Mouse (Mus musculus) neural tube, embryonic 12.5 days (tissue): ENCODE results near the gene 1700088E04Rik. TPM values are rescaled to one million over a fixed set of nuclear protein-coding genes. Genes with fewer than 3 reads are reported as not detected.

Experiments used
- ATAC-seq: fragments of 200-750 bp; cut with Nextera tagmentation; 2 replicates; pipeline ENCODE4 v1.8.0; 2017; ENCODE audit warnings: low read depth, mild to moderate bottlenecking, moderate TSS enrichment, moderate library complexity; ENCODE audit not compliant: low FRiP score
- H3K27ac ChIP-seq: fragments of 300-500 bp; sonication (generic); 2 replicates; pipeline ENCODE4 v1.5.1; 2016
- H3K27me3 ChIP-seq: fragments of 300-500 bp; sonication (generic); replicated peaks from 2 replicates; pipeline ENCODE4 v1.6.1; 2016; ENCODE audit warnings: mild to moderate bottlenecking
- H3K36me3 ChIP-seq: fragments of 300-500 bp; sonication (generic); 2 replicates; pipeline ENCODE4 v1.6.1; 2016; ENCODE audit warnings: mild to moderate bottlenecking
- H3K4me1 ChIP-seq: fragments of 300-500 bp; sonication (generic); 2 replicates; pipeline ENCODE4 v1.6.1; 2016
- H3K4me2 ChIP-seq: fragments of 300-500 bp; sonication (generic); replicated peaks from 2 replicates; pipeline ENCODE4 v1.6.1; 2016; ENCODE audit warnings: mild to moderate bottlenecking
- H3K4me3 ChIP-seq: fragments of 300-500 bp; sonication (generic); 2 replicates; pipeline ENCODE4 v1.5.1; 2016
- H3K9ac ChIP-seq: fragments of 300-500 bp; sonication (generic); 2 replicates; pipeline ENCODE4 v1.6.1; 2016; ENCODE audit warnings: mild to moderate bottlenecking
- H3K9me3 ChIP-seq: fragments of 300-500 bp; sonication (generic); 2 replicates; pipeline ENCODE4 v1.6.1; 2016; ENCODE audit warnings: mild to moderate bottlenecking
- WGBS: fragments of 180-500 bp; shearing (Covaris S2); methylation state at CpG from one replicate; pipeline ENCODE4 v1.1.7; 2016; 5-methylcytosine and 5-hydroxymethylcytosine counted together
- polyA plus RNA-seq: library from polyadenylated mRNA; unstranded; fragments of >200 nt; fragmentation: Nextera tagmentation; extraction: Ambion mirVana; gene quantifications from 2 replicates; pipeline ENCODE4 v1.2.1, GENCODE M21; 2016

1700088E04Rik gene
- polyA plus RNA-seq, 1 experiment from 2014 or later, result 11.7 TPM

- Histone ChIP-seq H3K9ac (no peak overlapping the region), H3K36me3 (peaks cover 43% of the 10 kb centered on the region), H3K9me3 (no peaks in the 10 kb centered on the region), H3K4me1 (no peaks in the 10 kb centered on the region; the same call in 1 of the 2 replicates), H3K4me3 (no peak overlapping the region), H3K27me3 (no peaks in the 10 kb centered on the region), H3K4me2 (no peak overlapping the region), H3K27ac (no peak overlapping the region)
- ATAC-seq, result no peak
- WGBS, result 42% methylated on average over 2 of the region's 2 CpGs
Measured at GRCm38 (mm10) chr15:79097135-79097534, 43.9 kb downstream of the 1700088E04Rik start.

GRCm38 (mm10) chr15:79096556-79096955 lies 44.5 kb downstream of the 1700088E04Rik start:
- Histone ChIP-seq H3K4me2 (no peak overlapping the region), H3K36me3 (peaks cover 47% of the 10 kb centered on the region), H3K4me1 (no peaks in the 10 kb centered on the region; the same call in 1 of the 2 replicates), H3K4me3 (no peak overlapping the region), H3K9me3 (no peaks in the 10 kb centered on the region), H3K27ac (no peak overlapping the region), H3K9ac (no peak overlapping the region), H3K27me3 (no peaks in the 10 kb centered on the region)
- 78% methylated on average over 3 of the region's 3 CpGs for WGBS
- no peak for ATAC-seq

- Histone ChIP-seq H3K4me1 (no peaks in the 10 kb centered on the region; the same call in 1 of the 2 replicates), H3K27me3 (no peaks in the 10 kb centered on the region), H3K27ac (no peak overlapping the region), H3K4me2 (no peak overlapping the region), H3K9ac (no peak overlapping the region), H3K4me3 (no peak overlapping the region), H3K9me3 (no peaks in the 10 kb centered on the region), H3K36me3 (peaks cover 58% of the 10 kb centered on the region)
- no peak for ATAC-seq
- 83% methylated on average over 5 of the region's 5 CpGs for WGBS
Measured at GRCm38 (mm10) chr15:79095483-79095882, 45.6 kb downstream of the 1700088E04Rik start.

GRCm38 (mm10) chr15:79093083-79093839 lies 47.8 kb downstream of the 1700088E04Rik start:
- H3K9me3 ChIP-seq, result no peaks in the 10 kb centered on the region
- peaks cover 78% of the 10 kb centered on the region for H3K36me3 ChIP-seq
- H3K4me2 ChIP-seq, result no peak overlapping the region
- no peak overlapping the region for H3K4me3 ChIP-seq
- H3K9ac ChIP-seq, result no peak overlapping the region
- 82% methylated on average over 7 of the region's 7 CpGs for WGBS
- no peak for ATAC-seq
- H3K27ac ChIP-seq, result no peak overlapping the region
- H3K27me3 ChIP-seq, result no peaks in the 10 kb centered on the region
- H3K4me1 ChIP-seq, result no peaks in the 10 kb centered on the region; the same call in 1 of the 2 replicates

- WGBS, result 91% methylated on average over 6 of the region's 6 CpGs
- no peak overlapping the region for H3K4me2 ChIP-seq
- H3K9me3 ChIP-seq, result no peaks in the 10 kb centered on the region
- peaks cover 85% of the 10 kb centered on the region for H3K36me3 ChIP-seq
- no peak overlapping the region for H3K9ac ChIP-seq
- no peaks in the 10 kb centered on the region; the same call in 1 of the 2 replicates for H3K4me1 ChIP-seq
- no peak overlapping the region for H3K4me3 ChIP-seq
- no peak overlapping the region for H3K27ac ChIP-seq
- no peaks in the 10 kb centered on the region for H3K27me3 ChIP-seq
- no peak for ATAC-seq
Measured at GRCm38 (mm10) chr15:79092284-79092683, 48.8 kb downstream of the 1700088E04Rik start.

- H3K9me3 ChIP-seq, result no peaks in the 10 kb centered on the region
- peaks cover 8% of the 10 kb centered on the region for H3K4me1 ChIP-seq
- WGBS, result 97% methylated on average over 7 of the region's 7 CpGs
- H3K36me3 ChIP-seq, result peaks cover 79% of the 10 kb centered on the region
- no peak overlapping the region for H3K4me2 ChIP-seq
- H3K27me3 ChIP-seq, result no peaks in the 10 kb centered on the region
- no peak overlapping the region for H3K27ac ChIP-seq
- H3K4me3 ChIP-seq, result no peak overlapping the region
- ATAC-seq, result no peak
- H3K9ac ChIP-seq, result no peak overlapping the region
Measured at GRCm38 (mm10) chr15:79079567-79079966, 61.5 kb downstream of the 1700088E04Rik start.

Other genes with a start within 250 kb of the 1700088E04Rik start
- gene Gm49510, start 241.6 kb downstream of the 1700088E04Rik start, polyA plus RNA-seq, result 0.28 and 0.32 TPM in 2 replicates
- gene Sh3bp1, start 241.5 kb downstream of the 1700088E04Rik start, polyA plus RNA-seq, result 9.6 and 10.0 TPM in 2 replicates
- 44.6 and 47.1 TPM in 2 replicates for gene Pdxp, start 227.3 kb downstream of the 1700088E04Rik start, polyA plus RNA-seq
- gene Lgals1, start 214.5 kb downstream of the 1700088E04Rik start, polyA plus RNA-seq, result 327 and 328 TPM in 2 replicates
- 58.4 and 62.4 TPM in 2 replicates for gene Nol12, start 206.3 kb downstream of the 1700088E04Rik start, polyA plus RNA-seq
- gene Triobp, start 193.5 kb downstream of the 1700088E04Rik start, polyA plus RNA-seq, result 35.2 and 42.0 TPM in 2 replicates
- gene H1f0, start 112.8 kb downstream of the 1700088E04Rik start, polyA plus RNA-seq, result 487 and 528 TPM in 2 replicates
- not detected in 2 replicates for gene Galr3, start 99.4 kb downstream of the 1700088E04Rik start, polyA plus RNA-seq
- 62.5 and 64.2 TPM in 2 replicates for gene Ankrd54, start 78.4 kb downstream of the 1700088E04Rik start, polyA plus RNA-seq
- gene Eif3l, start 66.1 kb downstream of the 1700088E04Rik start, polyA plus RNA-seq, result 197 and 205 TPM in 2 replicates
- 12.0 and 12.5 TPM in 2 replicates for gene Micall1, start 32.4 kb downstream of the 1700088E04Rik start, polyA plus RNA-seq
- gene Polr2f, start 244 bp downstream of the 1700088E04Rik start, polyA plus RNA-seq, result 318 and 338 TPM in 2 replicates
- gene Sox10, start 24.0 kb upstream of the 1700088E04Rik start, polyA plus RNA-seq, result 27.4 and 35.8 TPM in 2 replicates
- 72.6 and 78.2 TPM in 2 replicates for gene Pick1, start 87.9 kb upstream of the 1700088E04Rik start, polyA plus RNA-seq
- 1.3 and 1.5 TPM in 2 replicates for gene Gm49486, start 88.1 kb upstream of the 1700088E04Rik start, polyA plus RNA-seq
- gene Slc16a8, start 113.5 kb upstream of the 1700088E04Rik start, polyA plus RNA-seq, result 0.14 and 0.27 TPM in 2 replicates
- 2.6 and 2.7 TPM in 2 replicates for gene Baiap2l2, start 144.3 kb upstream of the 1700088E04Rik start, polyA plus RNA-seq
- gene Pla2g6, start 187.1 kb upstream of the 1700088E04Rik start, polyA plus RNA-seq, result 40.1 and 40.4 TPM in 2 replicates
- gene Maff, start 205.4 kb upstream of the 1700088E04Rik start, polyA plus RNA-seq, result 0.92 and 1.4 TPM in 2 replicates